Mouse (Mus musculus) heart, adult 2 months (tissue): ENCODE data around the gene Cdca3. TPM values are rescaled to one million over a fixed set of nuclear protein-coding genes. Genes with fewer than 3 reads are reported as not detected.

Experiments
- DNase-seq, 2 experiments: peaks; one replicate each; pipeline ENCODE4 v3.0.0; 2021
- H3K27ac ChIP-seq: fragments of 200-600 bp; 2 replicates; pipeline ENCODE4 v1.8.1; 2022
- H3K27me3 ChIP-seq: fragments of 200-500 bp; 2 replicates; pipeline ENCODE4 v1.6.1; 2012; ENCODE audit warnings: mild to moderate bottlenecking, low read length, inconsistent platforms, mixed read lengths; ENCODE audit not compliant: control insufficient read depth, insufficient read depth
- H3K36me3 ChIP-seq: fragments of 200-500 bp; 2 replicates; pipeline ENCODE4 v1.6.1; 2012; ENCODE audit warnings: low read length, inconsistent platforms; ENCODE audit not compliant: control insufficient read depth, insufficient read depth
- H3K4me1 ChIP-seq: fragments of 200-500 bp; 2 replicates; pipeline ENCODE4 v1.6.1; 2011; ENCODE audit warnings: low read length; ENCODE audit not compliant: control insufficient read depth, insufficient read depth
- H3K4me3 ChIP-seq: fragments of 200-600 bp; 2 replicates; pipeline ENCODE4 v1.8.1; 2022
- H3K79me2 ChIP-seq: fragments of 200-500 bp; replicated peaks from 2 replicates; pipeline ENCODE4 v1.6.1; 2012; ENCODE audit warnings: mild to moderate bottlenecking, inconsistent platforms, low read length, moderate library complexity, mixed read lengths; ENCODE audit not compliant: control insufficient read depth, insufficient read depth
- H3K9ac ChIP-seq: fragments of 200-500 bp; 2 replicates; pipeline ENCODE4 v1.6.1; 2012; ENCODE audit warnings: low read depth, mild to moderate bottlenecking, control low read depth, inconsistent platforms, low read length, mixed read lengths
- CTCF ChIP-seq: fragments of 200-600 bp; IDR thresholded peaks from 2 replicates; pipeline ENCODE4 v1.8.1; 2022; ENCODE audit warnings: antibody characterized with exemption, mild to moderate bottlenecking, moderate library complexity
- EP300 ChIP-seq: fragments of 200-500 bp; IDR thresholded peaks from 2 replicates; pipeline ENCODE4 v1.6.1; 2011; ENCODE audit warnings: low read depth, low read length, control low read depth; ENCODE audit not compliant: insufficient read depth
- POLR2A ChIP-seq: fragments of 200-500 bp; IDR thresholded peaks from 2 replicates; pipeline ENCODE4 v1.6.1; 2011; ENCODE audit warnings: mild to moderate bottlenecking, low read depth, low read length, control low read depth; ENCODE audit not compliant: insufficient read depth
- WGBS: fragments of 180-500 bp; shearing (Covaris S2); methylation state at CpG from one replicate; pipeline ENCODE4 v1.1.7; 2018; 5-methylcytosine and 5-hydroxymethylcytosine counted together
- intact Hi-C: fragments of 180-260 bp; cut with DNase I; formaldehyde crosslinking; loops from one replicate; pipeline ENCODE4 v1.15.1; 2025
- polyA plus RNA-seq: library from polyadenylated mRNA; depleted of rRNA; stranded (reverse); fragments of >200 nt; gene quantifications from 2 replicates; pipeline ENCODE4 v1.2.3, GENCODE M21; 2012
- total RNA-seq, 2 experiments: library from RNA; stranded (reverse); gene quantifications; 2 replicates each; pipeline ENCODE4 v1.2.3; 2021

Gene Cdca3
- total and polyA plus RNA-seq, 3 experiments: 0.32 to 0.72 (median 0.70) TPM

- no peak for TF ChIP-seq CTCF
- no peak for TF ChIP-seq EP300
- TF ChIP-seq POLR2A: no peak
- intact Hi-C loops: no loop called here
- H3K27ac ChIP-seq: no peak overlapping the region
- H3K36me3 ChIP-seq: no peaks in the 10 kb centered on the region; the same call in 1 of the 2 replicates
- H3K27me3 ChIP-seq: no peaks in the 10 kb centered on the region
- no peak overlapping the region for H3K4me3 ChIP-seq
- 78% methylated on average over 9 of the region's 9 CpGs for WGBS
- peak in 1 of 2 experiments; percentile 15 for DNase-seq
- H3K79me2 ChIP-seq: no peaks in the 10 kb centered on the region
- H3K4me1 ChIP-seq: peaks cover 4% of the 10 kb centered on the region
- H3K9ac ChIP-seq: no peak overlapping the region
These were observed 14.2 kb upstream of the Cdca3 start for GRCm38 (mm10) chr6:124814858-124815774.

- peak in 1 of 2 experiments; percentile 14 for DNase-seq
- no peaks in the 10 kb centered on the region for H3K27me3 ChIP-seq
- intact Hi-C loops: no loop called here
- peaks cover 4% of the 10 kb centered on the region for H3K4me1 ChIP-seq
- no peak overlapping the region for H3K27ac ChIP-seq
- no peak overlapping the region for H3K9ac ChIP-seq
- no peaks in the 10 kb centered on the region for H3K79me2 ChIP-seq
- peaks cover under 1% of the 10 kb centered on the region for H3K36me3 ChIP-seq
- no peak overlapping the region for H3K4me3 ChIP-seq
- TF ChIP-seq CTCF (no peak), EP300 (no peak), POLR2A (no peak)
- 90% methylated on average over 4 of the region's 4 CpGs for WGBS
These were observed 12.7 kb upstream of the Cdca3 start for GRCm38 (mm10) chr6:124816611-124817010.

GRCm38 (mm10) chr6:124817125-124817524 lies 12.2 kb upstream of the Cdca3 start:
- intact Hi-C loops: no loop called here
- DNase-seq: peak in 1 of 2 experiments; percentile 13
- Histone ChIP-seq H3K36me3 (peaks cover 6% of the 10 kb centered on the region), H3K27ac (no peak overlapping the region), H3K9ac (no peak overlapping the region), H3K4me1 (peaks cover 4% of the 10 kb centered on the region), H3K27me3 (no peaks in the 10 kb centered on the region), H3K4me3 (no peak overlapping the region), H3K79me2 (no peaks in the 10 kb centered on the region)
- 94% methylated on average over 11 of the region's 11 CpGs for WGBS
- TF ChIP-seq EP300 (no peak), POLR2A (no peak), CTCF (no peak)

GRCm38 (mm10) chr6:124817563-124817962 lies 11.8 kb upstream of the Cdca3 start:
- no peak overlapping the region for H3K9ac ChIP-seq
- WGBS: 89% methylated on average over 8 of the region's 8 CpGs
- H3K27ac ChIP-seq: no peak overlapping the region
- intact Hi-C loops: no loop called here
- H3K27me3 ChIP-seq: no peaks in the 10 kb centered on the region
- TF ChIP-seq POLR2A: no peak
- no peak for TF ChIP-seq CTCF
- TF ChIP-seq EP300: no peak
- peaks cover 3% of the 10 kb centered on the region for H3K4me1 ChIP-seq
- peak in 1 of 2 experiments; percentile 14 for DNase-seq
- H3K79me2 ChIP-seq: no peaks in the 10 kb centered on the region
- peaks cover 7% of the 10 kb centered on the region for H3K36me3 ChIP-seq
- H3K4me3 ChIP-seq: no peak overlapping the region

- intact Hi-C loops: no loop called here
- Histone ChIP-seq H3K27me3 (no peaks in the 10 kb centered on the region), H3K4me1 (peaks cover 1% of the 10 kb centered on the region; the same call in 1 of the 2 replicates), H3K9ac (no peak overlapping the region), H3K79me2 (no peaks in the 10 kb centered on the region), H3K27ac (no peak overlapping the region), H3K4me3 (no peak overlapping the region), H3K36me3 (peaks cover 7% of the 10 kb centered on the region)
- WGBS: 69% methylated on average over 8 of the region's 8 CpGs
- DNase-seq: peak in 1 of 2 experiments; percentile 13
- TF ChIP-seq CTCF: no peak
- no peak for TF ChIP-seq POLR2A
- no peak for TF ChIP-seq EP300
These were observed 11.4 kb upstream of the Cdca3 start for GRCm38 (mm10) chr6:124817971-124818370.

GRCm38 (mm10) chr6:124820891-124821290 lies 8.5 kb upstream of the Cdca3 start:
- Histone ChIP-seq H3K79me2 (no peaks in the 10 kb centered on the region; the same call in 1 of the 2 replicates), H3K27me3 (no peaks in the 10 kb centered on the region), H3K9ac (no peak overlapping the region), H3K27ac (no peak overlapping the region), H3K4me3 (no peak overlapping the region), H3K36me3 (peaks cover 7% of the 10 kb centered on the region), H3K4me1 (no peaks in the 10 kb centered on the region)
- WGBS: 83% methylated on average over 5 of the region's 5 CpGs
- DNase-seq: no peak
- intact Hi-C loops: no loop called here
- no peak for TF ChIP-seq POLR2A
- no peak for TF ChIP-seq CTCF
